Mouse (Mus musculus) myocyte (in vitro differentiated cells): ENCODE measurements around the gene Runx2. TPM values are rescaled to one million over a fixed set of nuclear protein-coding genes. Genes with fewer than 3 reads are reported as not detected.

Experiments
- H3K27me3 ChIP-seq: one replicate; pipeline ENCODE4 v1.6.1; 2011; ENCODE audit not compliant: control insufficient read depth, insufficient read depth, insufficient read length
- H3K36me3 ChIP-seq: one replicate; pipeline ENCODE4 v1.6.1; 2011; ENCODE audit not compliant: control insufficient read depth, insufficient read depth
- H3K4me2 ChIP-seq: one replicate; pipeline ENCODE4 v1.6.1; 2011; ENCODE audit warnings: low read depth, control low read depth
- H3K4me3 ChIP-seq: one replicate; pipeline ENCODE4 v1.5.1; 2011; ENCODE audit warnings: mild to moderate bottlenecking, control low read depth, moderate library complexity
- H3K79me2 ChIP-seq: one replicate; pipeline ENCODE4 v1.6.1; 2011; ENCODE audit not compliant: control insufficient read depth, insufficient read depth
- H3ac ChIP-seq: one replicate; pipeline ENCODE4 v1.6.1; 2011; ENCODE audit not compliant: control insufficient read depth, insufficient read length
- CEBPB ChIP-seq: IDR thresholded peaks from 2 replicates; pipeline ENCODE4 v1.6.1; 2011; ENCODE audit warnings: mild to moderate bottlenecking, moderate library complexity; ENCODE audit not compliant: poor library complexity, insufficient read depth, severe bottlenecking
- E2F4 ChIP-seq: IDR thresholded peaks from one replicate; pipeline ENCODE4 v1.6.1; 2011; ENCODE audit warnings: mild to moderate bottlenecking, control low read depth, moderate library complexity; ENCODE audit not compliant: insufficient read depth
- MAX ChIP-seq: IDR thresholded peaks from one replicate; pipeline ENCODE4 v1.6.1; 2011; ENCODE audit warnings: low read depth, mild to moderate bottlenecking, control low read depth
- MYOD1 ChIP-seq, 3 experiments: IDR thresholded peaks; one replicate each; pipeline ENCODE4 v1.6.1; 2011; ENCODE audit warnings: control low read depth in 2 of 3, low read depth in 2 of 3, mild to moderate bottlenecking in 2 of 3, moderate library complexity in 1 of 3; ENCODE audit not compliant: insufficient read length in 2 of 3, control insufficient read depth in 1 of 3
- MYOG ChIP-seq, 3 experiments: IDR thresholded peaks; one replicate each; pipeline ENCODE4 v1.6.1; 2011; ENCODE audit warnings: control low read depth in 2 of 3, low read depth in 2 of 3, mild to moderate bottlenecking in 2 of 3; ENCODE audit not compliant: insufficient read length in 2 of 3, control insufficient read depth in 1 of 3, insufficient read depth in 1 of 3
- POLR2A ChIP-seq: IDR thresholded peaks from one replicate; pipeline ENCODE4 v1.6.1; 2011; ENCODE audit warnings: low read depth, mild to moderate bottlenecking, control low read depth, moderate library complexity; ENCODE audit not compliant: insufficient read length
- POLR2AphosphoS2 ChIP-seq: IDR thresholded peaks from one replicate; pipeline ENCODE4 v1.6.1; 2011; ENCODE audit warnings: low read depth, control low read depth; ENCODE audit not compliant: insufficient read length
- REST ChIP-seq: IDR thresholded peaks from one replicate; pipeline ENCODE4 v1.6.1; 2011; ENCODE audit warnings: mild to moderate bottlenecking, control low read depth, moderate library complexity; ENCODE audit not compliant: insufficient read depth, insufficient read length
- SRF ChIP-seq: IDR thresholded peaks from one replicate; pipeline ENCODE4 v1.6.1; 2011; ENCODE audit warnings: low read depth; ENCODE audit not compliant: control insufficient read depth, insufficient read length
- TCF12 ChIP-seq: IDR thresholded peaks from one replicate; pipeline ENCODE4 v1.6.1; 2011; ENCODE audit warnings: mild to moderate bottlenecking, control low read depth; ENCODE audit not compliant: poor library complexity, insufficient read depth, severe bottlenecking
- TCF3 ChIP-seq: IDR thresholded peaks from one replicate; pipeline ENCODE4 v1.6.1; 2011; ENCODE audit warnings: low read depth, control low read depth; ENCODE audit not compliant: insufficient read length
- USF1 ChIP-seq: IDR thresholded peaks from one replicate; pipeline ENCODE4 v1.6.1; 2011; ENCODE audit warnings: low read depth, mild to moderate bottlenecking, control low read depth, moderate library complexity
- polyA plus RNA-seq: library from polyadenylated mRNA; unstranded; fragments of >200 nt; fragmentation: generic; extraction: Trizol; gene quantifications from one replicate; pipeline ENCODE4 v1.2.1, GENCODE M21; 2012; ENCODE audit warnings: missing spikeins

The Runx2 gene
- polyA plus RNA-seq, 1 experiment: 6.7 TPM

GRCm38 (mm10) chr17:44538921-44539320 is 275.7 kb downstream of the Runx2 start:
- Histone ChIP-seq H3K4me2 (no peak overlapping the region), H3K4me3 (no peak overlapping the region), H3K79me2 (no peaks in the 10 kb centered on the region), H3K27me3 (no peaks in the 10 kb centered on the region), H3K36me3 (no peaks in the 10 kb centered on the region), H3ac (no peak overlapping the region)
- TF ChIP-seq USF1 (no peak), CEBPB (no peak), POLR2A (no peak), SRF (no peak), MAX (no peak), TCF12 (no peak), MYOD1 (IDR thresholded peaks at IDR 0.05; ENCODE audit: control insufficient read depth in 1 of 3, insufficient read length in 2 of 3, low read depth in 2 of 3) (no peak), E2F4 (no peak), MYOG (IDR thresholded peaks at IDR 0.05; ENCODE audit: control insufficient read depth in 1 of 3, insufficient read depth in 1 of 3, insufficient read length in 2 of 3, low read depth in 2 of 3) (no peak), REST (no peak), TCF3 (no peak), POLR2AphosphoS2 (no peak)

- H3K79me2 ChIP-seq: no peaks in the 10 kb centered on the region
- H3K4me3 ChIP-seq: no peak overlapping the region
- H3ac ChIP-seq: no peak overlapping the region
- no peak for TF ChIP-seq E2F4
- TF ChIP-seq TCF3: no peak
- TF ChIP-seq TCF12: no peak
- no peak for TF ChIP-seq POLR2A
- TF ChIP-seq MYOD1 (IDR thresholded peaks at IDR 0.05; ENCODE audit: control insufficient read depth in 1 of 3, insufficient read length in 2 of 3, low read depth in 2 of 3): no peak
- TF ChIP-seq USF1: no peak
- TF ChIP-seq MAX: no peak
- TF ChIP-seq POLR2AphosphoS2: no peak
- no peak for TF ChIP-seq CEBPB
- TF ChIP-seq SRF: no peak
- no peak for TF ChIP-seq MYOG (IDR thresholded peaks at IDR 0.05; ENCODE audit: control insufficient read depth in 1 of 3, insufficient read depth in 1 of 3, insufficient read length in 2 of 3, low read depth in 2 of 3)
- TF ChIP-seq REST: no peak
- no peak overlapping the region for H3K4me2 ChIP-seq
- H3K27me3 ChIP-seq: no peaks in the 10 kb centered on the region
- no peaks in the 10 kb centered on the region for H3K36me3 ChIP-seq
Measured at GRCm38 (mm10) chr17:44530000-44530399, 284.6 kb downstream of the Runx2 start.

- TF ChIP-seq MYOD1 (IDR thresholded peaks at IDR 0.05; ENCODE audit: control insufficient read depth in 1 of 3, insufficient read length in 2 of 3, low read depth in 2 of 3) (no peak), POLR2A (no peak), USF1 (no peak), TCF3 (no peak), POLR2AphosphoS2 (no peak), REST (no peak), MAX (no peak), E2F4 (no peak), TCF12 (no peak), MYOG (IDR thresholded peaks at IDR 0.05; ENCODE audit: control insufficient read depth in 1 of 3, insufficient read depth in 1 of 3, insufficient read length in 2 of 3, low read depth in 2 of 3) (no peak), SRF (no peak), CEBPB (no peak)
- Histone ChIP-seq H3K36me3 (no peaks in the 10 kb centered on the region), H3ac (no peak overlapping the region), H3K4me2 (no peak overlapping the region), H3K79me2 (no peaks in the 10 kb centered on the region), H3K27me3 (no peaks in the 10 kb centered on the region), H3K4me3 (no peak overlapping the region)
Measured at GRCm38 (mm10) chr17:44528617-44529016, 286.0 kb downstream of the Runx2 start.

GRCm38 (mm10) chr17:44524146-44524545 is 290.5 kb downstream of the Runx2 start:
- Histone ChIP-seq H3K4me3 (no peak overlapping the region), H3ac (no peak overlapping the region), H3K36me3 (no peaks in the 10 kb centered on the region), H3K79me2 (no peaks in the 10 kb centered on the region), H3K27me3 (no peaks in the 10 kb centered on the region), H3K4me2 (no peak overlapping the region)
- TF ChIP-seq REST (no peak), E2F4 (no peak), TCF3 (no peak), TCF12 (no peak), POLR2AphosphoS2 (no peak), SRF (no peak), MYOG (IDR thresholded peaks at IDR 0.05; ENCODE audit: control insufficient read depth in 1 of 3, insufficient read depth in 1 of 3, insufficient read length in 2 of 3, low read depth in 2 of 3) (no peak), MYOD1 (IDR thresholded peaks at IDR 0.05; ENCODE audit: control insufficient read depth in 1 of 3, insufficient read length in 2 of 3, low read depth in 2 of 3) (no peak), USF1 (no peak), POLR2A (no peak), CEBPB (no peak), MAX (no peak)

- Histone ChIP-seq H3K27me3 (no peaks in the 10 kb centered on the region), H3ac (no peak overlapping the region), H3K79me2 (no peaks in the 10 kb centered on the region), H3K4me3 (no peak overlapping the region), H3K36me3 (no peaks in the 10 kb centered on the region), H3K4me2 (no peak overlapping the region)
- TF ChIP-seq TCF3: no peak
- no peak for TF ChIP-seq MYOG (IDR thresholded peaks at IDR 0.05; ENCODE audit: control insufficient read depth in 1 of 3, insufficient read depth in 1 of 3, insufficient read length in 2 of 3, low read depth in 2 of 3)
- TF ChIP-seq TCF12: no peak
- TF ChIP-seq CEBPB: no peak
- TF ChIP-seq MAX: no peak
- no peak for TF ChIP-seq POLR2A
- TF ChIP-seq SRF: no peak
- no peak for TF ChIP-seq E2F4
- no peak for TF ChIP-seq MYOD1 (IDR thresholded peaks at IDR 0.05; ENCODE audit: control insufficient read depth in 1 of 3, insufficient read length in 2 of 3, low read depth in 2 of 3)
- no peak for TF ChIP-seq REST
- no peak for TF ChIP-seq POLR2AphosphoS2
- no peak for TF ChIP-seq USF1
Measured at GRCm38 (mm10) chr17:44522906-44523305, 291.7 kb downstream of the Runx2 start.
